Mouse (Mus musculus): ENCODE data around the gene Il17rc. TPM values are rescaled to one million over a fixed set of nuclear protein-coding genes. Genes with fewer than 3 reads are reported as not detected.
A peak's percentile ranks its signal among the peaks of the same experiment; 100 is the strongest.

The Il17rc gene
- polyA plus RNA-seq, 1 experiment from 2014 or later, result 6.7 TPM

DNA sequence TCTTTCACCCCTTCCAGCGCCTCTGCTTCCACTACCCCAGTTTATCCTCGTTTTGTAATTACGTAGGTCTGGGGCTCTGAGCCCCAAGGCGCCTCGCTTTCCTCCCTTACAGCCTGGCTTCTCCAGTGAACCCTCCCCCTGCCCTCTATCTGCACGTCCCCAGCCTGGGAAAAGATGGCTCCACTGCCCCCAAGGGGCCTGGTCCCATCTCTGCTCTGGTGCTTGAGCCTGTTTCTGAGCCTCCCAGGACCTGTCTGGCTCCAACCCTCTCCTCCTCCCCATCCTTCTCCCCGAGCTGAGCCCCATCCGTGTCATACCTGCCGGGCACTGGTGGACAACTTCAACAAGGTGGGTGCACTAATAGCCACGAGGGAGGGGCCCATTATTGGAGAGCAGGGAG lies 12.5 kb downstream of the Il17rc start:
- Histone ChIP-seq H3K27me3 (ENCODE audit: insufficient read depth, poor library complexity, severe bottlenecking) (peaks cover 38% of the 10 kb centered on the region), H3K4me1 (replicated peaks) (peaks cover 53% of the 10 kb centered on the region), H3K27ac (peak overlapping the region; percentile 94), H3K4me3 (peak overlapping the region; percentile 62), H3K9me3 (no peaks in the 10 kb centered on the region), H3K36me3 (peaks cover 22% of the 10 kb centered on the region)
- peak; percentile 38 for DNase-seq (ENCODE audit: low spot score)
- 15% methylated on average over 10 of the region's 10 CpGs for WGBS

DNA sequence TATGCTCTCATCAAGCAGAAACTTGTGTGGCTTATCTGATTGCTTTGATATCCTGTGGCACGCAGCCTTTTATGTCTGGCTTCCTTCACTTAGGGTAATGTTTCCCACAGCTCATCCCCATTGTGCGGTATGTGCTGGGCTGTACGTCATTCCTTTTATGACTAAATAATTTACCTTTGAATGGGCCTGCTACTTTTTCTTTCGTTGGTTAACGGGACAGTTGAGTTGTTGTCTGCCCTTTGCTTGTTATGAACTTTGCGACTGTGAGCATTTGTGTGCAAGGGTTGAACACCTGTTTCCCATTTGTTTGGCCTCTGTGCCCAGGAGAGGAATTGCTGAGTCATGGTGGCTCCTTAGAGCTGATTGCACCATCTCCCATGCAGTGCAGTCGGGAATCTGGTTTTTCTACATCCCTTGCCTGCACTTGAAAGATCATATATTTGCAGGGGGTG lies 15.9 kb downstream of the Il17rc start:
- Histone ChIP-seq H3K27me3 (ENCODE audit: insufficient read depth, poor library complexity, severe bottlenecking) (peaks cover 5% of the 10 kb centered on the region; the same call in 1 of the 2 replicates), H3K36me3 (peaks cover 54% of the 10 kb centered on the region), H3K4me1 (replicated peaks) (peaks cover 39% of the 10 kb centered on the region), H3K27ac (no peak overlapping the region), H3K4me3 (no peak overlapping the region), H3K9me3 (no peaks in the 10 kb centered on the region)
- 70% methylated on average over 7 of the region's 7 CpGs for WGBS
- no peak for DNase-seq (ENCODE audit: low spot score)

DNA sequence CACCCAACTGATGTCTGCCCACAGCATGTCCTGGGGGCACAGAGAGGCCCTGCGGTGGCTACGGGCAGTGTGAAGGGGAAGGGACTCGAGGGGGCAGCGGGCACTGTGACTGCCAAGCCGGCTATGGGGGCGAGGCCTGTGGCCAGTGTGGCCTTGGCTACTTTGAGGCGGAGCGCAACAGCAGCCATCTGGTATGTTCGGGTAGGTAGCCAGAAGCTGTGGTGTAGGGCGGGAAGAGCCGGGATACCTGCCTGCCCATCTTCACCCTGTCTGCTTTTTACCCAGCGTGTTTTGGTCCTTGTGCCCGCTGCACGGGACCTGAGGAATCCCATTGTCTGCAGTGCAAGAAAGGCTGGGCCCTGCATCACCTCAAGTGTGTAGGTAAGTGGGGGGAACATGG lies 18.2 kb downstream of the Il17rc start:
- Histone ChIP-seq H3K36me3 (peaks cover 66% of the 10 kb centered on the region), H3K27ac (no peak overlapping the region), H3K9me3 (no peaks in the 10 kb centered on the region), H3K4me3 (no peak overlapping the region), H3K4me1 (replicated peaks) (peaks cover 30% of the 10 kb centered on the region), H3K27me3 (ENCODE audit: insufficient read depth, poor library complexity, severe bottlenecking) (peaks cover 8% of the 10 kb centered on the region; the same call in 1 of the 2 replicates)
- WGBS, result 95% methylated on average over 14 of the region's 14 CpGs
- no peak for DNase-seq (ENCODE audit: low spot score)

DNA sequence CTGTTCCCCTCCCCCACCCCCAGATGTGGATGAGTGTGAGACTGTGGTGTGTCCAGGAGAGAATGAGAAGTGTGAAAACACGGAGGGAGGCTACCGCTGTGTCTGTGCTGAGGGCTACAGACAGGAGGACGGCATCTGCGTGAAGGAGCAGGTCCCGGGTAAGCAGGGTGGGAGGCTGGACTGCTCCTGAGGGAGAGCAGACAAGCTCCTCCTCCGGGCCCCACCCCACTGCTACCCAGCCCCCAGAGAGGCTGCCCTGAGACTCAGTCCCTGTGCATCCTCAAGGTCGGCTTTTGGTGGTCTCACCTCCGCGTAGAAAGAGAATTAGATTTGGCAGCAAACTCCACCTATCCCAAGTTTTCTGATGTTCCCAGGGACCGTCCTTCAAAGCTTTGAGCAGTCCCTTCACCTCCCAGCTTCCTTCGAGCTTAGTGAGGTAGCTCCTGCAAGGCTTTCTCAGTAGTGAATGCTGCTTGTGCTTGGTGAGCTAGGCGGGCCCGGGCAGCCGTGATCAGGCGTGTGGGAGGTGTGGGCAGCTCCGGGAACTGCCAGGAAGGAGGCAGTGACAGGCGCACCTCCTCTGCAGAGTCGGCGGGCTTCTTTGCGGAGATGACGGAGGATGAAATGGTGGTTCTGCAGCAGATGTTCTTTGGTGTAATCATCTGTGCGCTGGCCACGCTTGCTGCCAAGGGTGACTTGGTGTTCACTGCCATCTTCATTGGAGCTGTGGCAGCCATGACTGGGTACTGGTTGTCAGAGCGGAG lies 21.1 kb downstream of the Il17rc start:
- Histone ChIP-seq H3K4me1 (replicated peaks) (peaks cover 27% of the 10 kb centered on the region), H3K27me3 (ENCODE audit: insufficient read depth, poor library complexity, severe bottlenecking) (peaks cover 35% of the 10 kb centered on the region), H3K27ac (no peak overlapping the region), H3K9me3 (no peaks in the 10 kb centered on the region), H3K4me3 (no peak overlapping the region), H3K36me3 (peaks cover 59% of the 10 kb centered on the region)
- no peak for DNase-seq (ENCODE audit: low spot score)
- 78% methylated on average over 24 of the region's 24 CpGs for WGBS

DNA sequence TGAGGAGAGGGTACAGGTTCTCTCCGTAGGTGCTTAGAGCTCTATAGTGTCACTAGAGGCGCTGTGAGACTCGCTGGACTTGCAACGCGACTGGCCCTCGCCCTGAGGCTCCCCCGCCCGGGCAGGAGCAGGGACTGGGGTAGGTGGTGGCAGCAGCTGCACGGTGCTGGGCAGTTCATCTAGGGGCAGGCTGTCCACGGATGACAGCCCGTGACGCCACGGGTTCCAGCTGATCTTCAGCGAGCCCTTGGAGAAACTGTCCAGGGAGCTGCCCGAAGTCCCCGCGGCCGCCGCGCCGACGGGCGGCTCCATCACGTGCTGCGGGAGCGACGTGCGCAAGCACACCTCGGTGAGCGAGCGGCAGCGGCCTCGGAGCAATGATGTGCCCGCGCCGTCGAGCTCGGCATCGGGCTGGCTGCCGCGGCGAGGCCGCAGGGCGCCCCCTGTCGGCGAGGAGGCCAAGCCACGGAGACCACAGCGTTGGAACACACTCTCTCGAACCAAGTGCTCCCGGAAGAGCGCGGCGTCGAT lies 23.1 kb downstream of the Il17rc start:
- peak overlapping the region; percentile 84 for H3K27ac ChIP-seq
- no peaks in the 10 kb centered on the region for H3K9me3 ChIP-seq
- peaks cover 38% of the 10 kb centered on the region for H3K27me3 ChIP-seq (ENCODE audit: insufficient read depth, poor library complexity, severe bottlenecking)
- peak overlapping the region; percentile 53 for H3K4me3 ChIP-seq
- peaks cover 41% of the 10 kb centered on the region for H3K36me3 ChIP-seq
- DNase-seq (ENCODE audit: low spot score), result peak; percentile 79
- peaks cover 31% of the 10 kb centered on the region for H3K4me1 ChIP-seq (replicated peaks)
- 2% methylated on average over 54 of the region's 54 CpGs for WGBS

DNA sequence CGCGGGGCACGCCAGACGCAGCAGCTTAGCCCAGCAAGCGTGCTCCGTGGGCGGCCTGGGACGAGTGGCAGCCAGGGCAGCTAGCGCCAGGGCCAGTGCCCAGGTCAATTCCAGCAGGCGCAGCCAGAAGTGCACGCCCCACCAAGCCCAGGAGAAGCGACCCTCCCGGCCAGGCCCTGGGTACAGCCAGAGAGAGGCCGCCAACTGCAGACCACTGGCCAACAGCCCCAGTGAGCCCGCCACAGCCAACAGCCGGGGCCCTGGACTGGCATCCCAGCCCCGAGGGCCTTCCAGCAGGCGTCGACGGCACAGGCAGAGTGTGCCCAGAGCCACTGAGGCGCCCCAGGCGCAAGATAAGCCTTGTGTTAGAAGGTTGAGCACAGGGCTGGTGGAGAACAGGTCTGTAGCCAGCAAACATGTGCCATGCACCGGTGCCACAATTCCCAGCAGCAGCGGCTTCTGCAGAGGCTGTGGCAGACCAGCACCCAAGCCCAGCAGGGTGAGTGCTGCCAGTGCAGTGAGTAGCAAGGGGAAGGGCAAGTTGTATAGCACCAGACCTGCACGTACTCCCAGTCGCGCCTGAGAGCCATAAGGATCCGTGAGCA lies 23.9 kb downstream of the Il17rc start:
- Histone ChIP-seq H3K4me3 (peak overlapping the region; percentile 53), H3K36me3 (peaks cover 32% of the 10 kb centered on the region), H3K27me3 (ENCODE audit: insufficient read depth, poor library complexity, severe bottlenecking) (peaks cover 42% of the 10 kb centered on the region), H3K9me3 (no peaks in the 10 kb centered on the region), H3K4me1 (replicated peaks) (peaks cover 31% of the 10 kb centered on the region), H3K27ac (peak overlapping the region; percentile 84)
- WGBS, result 51% methylated on average over 28 of the region's 28 CpGs
- no peak for DNase-seq (ENCODE audit: low spot score)

DNA sequence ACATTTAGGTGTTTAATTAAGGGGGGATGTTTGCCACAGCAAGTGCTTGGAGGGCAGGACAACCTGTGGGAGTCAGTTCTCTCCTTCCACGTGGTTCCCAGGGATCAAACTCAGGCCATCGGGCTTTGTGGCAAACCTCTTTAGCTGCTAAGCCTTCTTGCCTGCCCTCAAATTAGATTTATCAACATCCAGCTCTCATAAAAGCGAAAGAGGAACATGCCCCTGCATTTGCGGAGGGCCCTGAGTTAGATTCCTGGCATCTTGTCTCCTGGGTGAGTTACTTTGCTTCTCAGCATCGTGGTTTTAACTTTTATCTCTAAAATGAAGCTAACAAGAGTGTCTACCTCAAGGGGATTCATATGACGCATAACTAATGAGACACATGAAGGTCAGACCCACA lies 28.1 kb downstream of the Il17rc start:
- peaks cover 62% of the 10 kb centered on the region for H3K27me3 ChIP-seq (ENCODE audit: insufficient read depth, poor library complexity, severe bottlenecking)
- H3K9me3 ChIP-seq, result no peaks in the 10 kb centered on the region; the same call in 1 of the 2 replicates
- H3K4me3 ChIP-seq, result no peak overlapping the region
- DNase-seq (ENCODE audit: low spot score), result no peak
- 83% methylated on average over 6 of the region's 6 CpGs for WGBS
- no peak overlapping the region for H3K27ac ChIP-seq
- H3K4me1 ChIP-seq (replicated peaks), result peaks cover 41% of the 10 kb centered on the region
- no peaks in the 10 kb centered on the region for H3K36me3 ChIP-seq

DNA sequence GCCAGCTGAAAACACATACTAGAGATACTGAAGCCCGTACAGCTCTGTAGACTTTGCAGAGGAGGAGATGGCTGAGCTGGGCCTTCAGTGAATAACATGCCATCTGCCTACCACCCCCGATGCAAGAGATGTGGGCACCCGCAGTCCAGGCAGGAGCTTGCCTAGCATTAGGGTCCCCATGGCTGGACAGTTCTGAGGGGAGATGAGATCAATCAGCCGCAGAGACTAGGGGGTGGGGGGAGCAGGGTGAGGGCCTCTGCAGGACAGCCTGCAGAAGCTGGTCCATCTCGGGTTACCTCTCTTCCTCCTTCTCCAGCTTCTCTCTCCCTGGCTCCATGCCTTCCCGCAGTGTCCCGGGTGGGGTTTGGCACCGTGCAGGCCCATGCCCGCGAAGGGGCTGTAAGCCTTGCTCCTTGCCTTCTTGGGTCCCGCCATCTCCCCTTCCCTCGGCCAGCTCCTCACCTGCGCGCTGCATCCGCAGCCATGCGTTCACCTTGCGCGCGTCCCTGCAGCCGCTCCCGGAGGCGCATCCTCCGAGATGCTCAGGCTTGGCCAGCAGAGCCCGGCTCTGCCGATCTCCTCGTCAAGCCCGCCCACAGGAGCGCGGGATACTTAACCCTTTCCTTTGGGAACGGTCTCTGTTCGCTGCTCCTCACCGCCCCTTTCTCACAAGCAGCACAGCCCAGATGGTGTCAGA lies 30.3 kb downstream of the Il17rc start, which contains the start of gene Prrt3:
Gene Prrt3, minus strand, starts transcription at position 544 of the 697 bp plus-strand sequence.
- WGBS, result 4% methylated on average over 32 of the region's 32 CpGs

DNA sequence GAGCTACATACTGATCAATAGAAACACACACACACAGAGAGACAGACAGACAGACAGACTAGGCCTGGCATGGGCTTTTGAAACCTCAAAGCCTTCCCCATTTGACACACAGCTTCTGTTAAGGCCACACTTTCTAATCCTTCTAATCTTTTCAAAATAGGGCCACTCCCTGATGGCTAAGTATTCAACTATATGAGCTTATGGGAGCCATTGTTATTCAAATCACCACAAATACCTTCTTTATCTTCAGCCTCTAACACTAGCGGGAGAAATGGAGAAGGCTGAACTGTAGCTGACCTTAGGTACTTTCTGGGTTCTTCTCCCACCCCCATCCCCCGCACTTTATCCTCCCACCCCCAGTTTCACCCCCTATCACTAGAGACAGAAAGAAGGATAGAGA lies 31.6 kb downstream of the Il17rc start:
- Histone ChIP-seq H3K27ac (no peak overlapping the region), H3K4me3 (no peak overlapping the region), H3K4me1 (replicated peaks) (peaks cover 21% of the 10 kb centered on the region), H3K27me3 (ENCODE audit: insufficient read depth, poor library complexity, severe bottlenecking) (peaks cover 31% of the 10 kb centered on the region), H3K36me3 (no peaks in the 10 kb centered on the region), H3K9me3 (no peaks in the 10 kb centered on the region; the same call in 1 of the 2 replicates)
- no peak for DNase-seq (ENCODE audit: low spot score)
- 53% methylated on average over 2 of the region's 2 CpGs for WGBS

More for the DNA sequence above, 30.3 kb downstream of the Il17rc start, which contains the start of gene Prrt3:
- no peaks in the 10 kb centered on the region for H3K36me3 ChIP-seq
- H3K4me1 ChIP-seq (replicated peaks), result peaks cover 25% of the 10 kb centered on the region
- peak within 1 kb of the TSS; percentile 80 for H3K27ac ChIP-seq
- H3K4me3 ChIP-seq, result peak within 1 kb of the TSS; percentile 62
- H3K9me3 ChIP-seq, result no peaks in the 10 kb centered on the region; the same call in 1 of the 2 replicates
- peaks cover 42% of the 10 kb centered on the region for H3K27me3 ChIP-seq (ENCODE audit: insufficient read depth, poor library complexity, severe bottlenecking)
- peak; percentile 62 for DNase-seq (ENCODE audit: low spot score)

DNA sequence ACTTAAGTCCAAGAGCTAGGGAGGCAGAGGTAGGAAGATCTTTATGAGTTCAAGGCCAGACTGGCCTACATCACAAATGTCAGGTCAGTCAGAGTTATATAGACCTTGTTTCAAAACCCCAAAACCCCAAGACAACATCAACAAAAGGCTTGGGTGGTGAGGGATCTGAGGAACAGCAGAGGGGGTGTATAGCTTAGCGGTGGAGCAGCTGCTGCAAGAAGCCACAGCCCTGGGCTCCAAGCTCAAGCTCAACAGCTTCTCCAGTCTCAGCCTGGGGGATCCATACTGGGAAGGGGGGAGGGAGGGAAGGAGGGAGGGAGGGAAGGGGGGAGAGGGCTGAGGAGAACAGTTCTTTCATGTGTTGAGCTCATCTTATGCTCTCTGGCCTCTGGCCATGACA lies 34.5 kb downstream of the Il17rc start:
- peaks cover 24% of the 10 kb centered on the region for H3K4me1 ChIP-seq (replicated peaks)
- no peaks in the 10 kb centered on the region; the same call in 1 of the 2 replicates for H3K9me3 ChIP-seq
- no peak overlapping the region for H3K27ac ChIP-seq
- no peaks in the 10 kb centered on the region for H3K36me3 ChIP-seq
- peaks cover 22% of the 10 kb centered on the region for H3K27me3 ChIP-seq (ENCODE audit: insufficient read depth, poor library complexity, severe bottlenecking)
- WGBS, result 86% methylated on average over 1 of the region's 1 CpGs
- H3K4me3 ChIP-seq, result no peak overlapping the region
- DNase-seq (ENCODE audit: low spot score), result no peak

DNA sequence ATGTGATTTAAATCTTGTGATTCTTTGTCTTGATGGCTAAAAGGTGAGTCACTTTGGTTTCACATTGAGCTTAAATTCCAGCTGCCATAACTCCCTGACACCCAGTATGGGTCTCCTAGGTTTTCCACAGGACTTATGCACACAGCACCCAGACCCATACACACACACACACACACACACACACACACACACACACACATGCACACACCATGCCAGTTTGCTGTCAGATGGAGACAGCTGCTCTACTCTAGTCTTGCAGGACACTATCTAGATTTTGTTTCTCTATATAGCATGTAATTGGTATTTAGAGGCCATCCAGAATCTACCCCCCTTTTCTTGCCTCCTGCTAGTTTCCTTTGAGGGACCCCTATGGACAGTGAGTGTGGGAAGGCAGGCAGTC lies 35.9 kb downstream of the Il17rc start:
- peaks cover 12% of the 10 kb centered on the region for H3K4me1 ChIP-seq (replicated peaks)
- no peaks in the 10 kb centered on the region; the same call in 1 of the 2 replicates for H3K9me3 ChIP-seq
- peaks cover 7% of the 10 kb centered on the region; the same call in 1 of the 2 replicates for H3K36me3 ChIP-seq
- H3K27me3 ChIP-seq (ENCODE audit: insufficient read depth, poor library complexity, severe bottlenecking), result peaks cover 8% of the 10 kb centered on the region; the same call in 1 of the 2 replicates
- H3K27ac ChIP-seq, result no peak overlapping the region
- no peak overlapping the region for H3K4me3 ChIP-seq
- no peak for DNase-seq (ENCODE audit: low spot score)

DNA sequence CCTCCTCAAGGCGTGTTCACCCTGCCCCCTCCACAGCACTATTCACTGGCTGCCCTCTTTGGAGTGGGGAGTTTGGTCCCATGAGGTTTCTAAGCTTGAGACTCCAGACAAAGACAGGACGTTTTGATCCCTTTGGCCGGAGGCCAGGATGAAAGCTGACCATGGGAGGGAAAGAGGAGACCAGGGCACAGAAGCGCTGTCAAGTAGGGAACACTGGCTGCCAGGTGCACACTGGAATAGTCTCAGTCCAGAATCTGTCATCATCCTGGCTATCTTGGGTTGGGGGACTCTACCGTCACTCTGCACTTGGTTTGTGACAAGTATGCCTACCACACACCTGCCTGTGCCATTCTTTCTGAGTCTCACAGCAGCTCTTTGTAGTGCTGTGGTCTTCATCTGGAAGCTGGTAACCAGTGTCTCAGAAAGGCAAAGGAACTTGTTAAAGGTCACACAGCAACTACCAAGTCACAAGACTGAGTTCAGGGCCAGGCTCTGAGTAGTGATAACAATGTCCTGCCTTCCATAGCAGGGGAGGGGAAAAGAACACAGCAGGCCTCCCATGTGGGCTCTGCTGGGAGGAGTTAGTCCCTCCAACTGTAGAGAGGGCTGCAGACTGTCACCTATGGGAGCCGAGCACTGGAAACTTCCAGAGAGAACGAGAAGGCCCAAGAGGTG lies 37.2 kb downstream of the Il17rc start:
- Histone ChIP-seq H3K4me3 (no peak overlapping the region), H3K4me1 (replicated peaks) (peaks cover 12% of the 10 kb centered on the region), H3K36me3 (peaks cover 18% of the 10 kb centered on the region), H3K27ac (peak overlapping the region; percentile 35; the same call in 1 of the 2 replicates), H3K9me3 (no peaks in the 10 kb centered on the region; the same call in 1 of the 2 replicates), H3K27me3 (ENCODE audit: insufficient read depth, poor library complexity, severe bottlenecking) (no peaks in the 10 kb centered on the region)
- no peak for DNase-seq (ENCODE audit: low spot score)
- WGBS, result 68% methylated on average over 7 of the region's 7 CpGs

Measured in hindbrain, embryonic 10.5 days (tissue).